Mouse (Mus musculus) heart, embryonic 16.5 days (tissue): Measurements from ENCODE around the gene Krt24. TPM values are rescaled to one million over a fixed set of nuclear protein-coding genes. Genes with fewer than 3 reads are reported as not detected.

Source experiments
- ATAC-seq: fragments of 200-750 bp; cut with Nextera tagmentation; replicated peaks from 2 replicates; pipeline ENCODE4 v1.8.0; 2017; ENCODE audit warnings: moderate number of reproducible peaks; ENCODE audit not compliant: insufficient read depth, low FRiP score; ENCODE audit errors: extremely low read depth
- H3K27ac ChIP-seq: fragments of 300-500 bp; sonication (generic); 2 replicates; pipeline ENCODE4 v1.5.1; 2014; ENCODE audit warnings: mild to moderate bottlenecking, low read length, control low read depth, moderate library complexity
- H3K27me3 ChIP-seq: fragments of 300-500 bp; sonication (generic); 2 replicates; pipeline ENCODE4 v1.6.1; 2014; ENCODE audit warnings: low read length, mixed read lengths; ENCODE audit not compliant: control insufficient read depth, insufficient read depth
- H3K36me3 ChIP-seq: fragments of 300-500 bp; sonication (generic); 2 replicates; pipeline ENCODE4 v1.6.1; 2014; ENCODE audit not compliant: control insufficient read depth, insufficient read depth
- H3K4me1 ChIP-seq: fragments of 300-500 bp; sonication (generic); 2 replicates; pipeline ENCODE4 v1.6.1; 2014; ENCODE audit warnings: low read length, mixed read lengths; ENCODE audit not compliant: control insufficient read depth, insufficient read depth
- H3K4me2 ChIP-seq: fragments of 300-500 bp; sonication (generic); 2 replicates; pipeline ENCODE4 v1.6.1; 2014; ENCODE audit warnings: low read depth, mild to moderate bottlenecking, control low read depth, low read length
- H3K4me3 ChIP-seq: fragments of 300-500 bp; sonication (generic); 2 replicates; pipeline ENCODE4 v1.5.1; 2014; ENCODE audit warnings: mild to moderate bottlenecking, control low read depth, low read length
- H3K9ac ChIP-seq: fragments of 300-500 bp; sonication (generic); 2 replicates; pipeline ENCODE4 v1.6.1; 2014; ENCODE audit warnings: low read length, control low read depth
- H3K9me3 ChIP-seq: fragments of 300-500 bp; sonication (generic); replicated peaks from 2 replicates; pipeline ENCODE4 v1.6.1; 2016; ENCODE audit warnings: low read length; ENCODE audit not compliant: control insufficient read depth
- WGBS: fragments of 180-500 bp; shearing (Covaris S2); extraction: QIAGEN DNeasy Blood & Tissue Kit; methylation state at CpG from one replicate; pipeline ENCODE4 v1.1.7; 2014; 5-methylcytosine and 5-hydroxymethylcytosine counted together
- polyA plus RNA-seq: library from polyadenylated mRNA; unstranded; fragments of >200 nt; fragmentation: Nextera tagmentation; extraction: Ambion mirVana; gene quantifications from 2 replicates; pipeline ENCODE4 v1.2.1, GENCODE M21; 2015

Krt24 gene
- polyA plus RNA-seq, 1 experiment from 2014 or later: not detected

DNA sequence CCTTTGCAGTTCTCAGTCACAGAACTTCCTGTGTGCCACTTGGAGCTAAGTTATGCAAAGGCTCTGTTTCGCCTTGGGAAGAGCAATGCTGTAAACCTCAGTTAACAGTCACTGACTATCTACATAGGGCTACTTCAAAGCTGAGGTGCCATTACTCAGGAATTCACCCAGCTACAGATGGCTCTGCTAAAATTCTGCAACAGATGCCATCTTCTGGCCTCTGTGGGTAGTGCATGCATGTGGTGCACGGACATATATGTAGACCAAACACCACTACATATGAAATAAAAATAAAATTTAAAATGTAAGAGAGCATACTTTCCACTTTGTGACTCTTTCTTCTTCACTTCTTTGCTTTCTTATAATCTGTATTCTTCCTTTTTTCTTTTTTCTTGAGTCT is 22.5 kb upstream of the Krt24 start:
- no peak overlapping the region for H3K4me3 ChIP-seq
- no peak overlapping the region for H3K27ac ChIP-seq
- no peaks in the 10 kb centered on the region for H3K9me3 ChIP-seq
- no peaks in the 10 kb centered on the region for H3K27me3 ChIP-seq
- no peaks in the 10 kb centered on the region for H3K4me1 ChIP-seq
- 23% methylated on average over 2 of the region's 2 CpGs for WGBS
- no peaks in the 10 kb centered on the region for H3K36me3 ChIP-seq
- no peak overlapping the region for H3K9ac ChIP-seq
- ATAC-seq: no peak
- no peak overlapping the region for H3K4me2 ChIP-seq

DNA sequence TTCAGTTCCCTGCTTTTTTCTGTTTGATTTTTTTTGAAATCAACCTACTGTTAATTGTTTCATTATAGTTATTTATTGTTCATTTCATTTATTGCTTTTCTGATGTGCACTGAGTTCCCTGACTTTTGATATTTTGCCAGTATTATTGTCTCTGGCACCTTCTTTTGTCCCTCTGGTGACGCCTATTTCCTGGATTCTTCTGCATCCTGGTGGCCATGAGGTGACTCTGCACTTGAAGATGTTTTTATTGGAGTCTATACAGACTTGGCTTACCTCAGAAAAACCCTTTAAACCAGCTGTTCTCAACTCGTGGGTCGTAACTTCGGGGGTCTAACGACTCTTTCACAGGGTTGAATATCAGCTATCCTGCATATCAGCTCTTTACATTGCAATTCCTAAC is 10.0 kb upstream of the Krt24 start:
- Histone ChIP-seq H3K4me3 (no peak overlapping the region), H3K4me2 (no peak overlapping the region), H3K9me3 (no peaks in the 10 kb centered on the region), H3K27ac (no peak overlapping the region), H3K4me1 (no peaks in the 10 kb centered on the region), H3K27me3 (no peaks in the 10 kb centered on the region), H3K9ac (no peak overlapping the region), H3K36me3 (no peaks in the 10 kb centered on the region)
- 48% methylated on average over 5 of the region's 5 CpGs for WGBS
- ATAC-seq: no peak

DNA sequence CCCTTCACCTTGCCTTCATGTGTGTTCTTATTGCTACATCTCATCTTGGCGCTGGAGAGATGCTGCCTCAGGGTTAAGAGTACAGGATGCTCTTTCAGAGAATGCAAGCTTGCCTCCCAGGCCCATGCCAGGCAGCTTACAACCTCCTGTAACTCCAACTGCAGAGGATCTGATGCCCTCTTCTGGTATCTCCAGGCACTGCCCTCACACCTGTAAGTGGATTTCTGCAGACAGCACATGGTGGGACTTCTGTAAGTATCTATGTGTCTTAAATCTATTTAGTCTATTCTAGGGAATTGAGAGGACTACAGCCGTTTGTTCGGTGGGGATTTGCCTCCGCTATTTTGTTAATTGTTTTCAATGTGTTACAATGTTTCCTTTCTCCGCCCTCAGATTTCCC is 7.8 kb upstream of the Krt24 start:
- Histone ChIP-seq H3K4me2 (no peak overlapping the region), H3K27me3 (no peaks in the 10 kb centered on the region), H3K9ac (no peak overlapping the region), H3K27ac (no peak overlapping the region), H3K36me3 (no peaks in the 10 kb centered on the region), H3K4me1 (no peaks in the 10 kb centered on the region), H3K4me3 (no peak overlapping the region), H3K9me3 (no peaks in the 10 kb centered on the region)
- no peak for ATAC-seq
- WGBS: 50% methylated on average over 5 of the region's 5 CpGs

DNA sequence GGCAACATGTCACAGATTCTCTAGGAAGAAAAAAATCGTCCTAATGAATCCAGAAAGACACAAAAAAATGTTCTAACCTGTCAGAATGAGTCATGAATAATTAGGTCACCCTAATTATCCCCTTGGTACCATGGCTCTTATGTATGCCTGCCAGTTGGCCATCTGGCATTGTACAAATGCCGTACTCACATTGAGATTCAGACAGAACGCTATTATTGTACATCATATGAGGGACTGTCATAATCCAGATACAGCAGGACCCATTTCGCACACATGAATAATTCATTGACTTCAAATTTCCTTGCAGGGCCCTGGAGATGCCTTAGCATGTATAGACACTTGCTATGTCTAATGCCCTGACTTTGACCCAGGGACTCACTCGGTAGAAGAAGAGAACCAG is 1.1 kb downstream of the Krt24 start:
- Histone ChIP-seq H3K4me1 (no peaks in the 10 kb centered on the region), H3K4me2 (no peak overlapping the region), H3K9me3 (no peaks in the 10 kb centered on the region), H3K4me3 (no peak overlapping the region), H3K27ac (no peak overlapping the region), H3K36me3 (no peaks in the 10 kb centered on the region), H3K27me3 (no peaks in the 10 kb centered on the region), H3K9ac (no peak overlapping the region)
- ATAC-seq: no peak
- WGBS: 79% methylated on average over 5 of the region's 5 CpGs

DNA sequence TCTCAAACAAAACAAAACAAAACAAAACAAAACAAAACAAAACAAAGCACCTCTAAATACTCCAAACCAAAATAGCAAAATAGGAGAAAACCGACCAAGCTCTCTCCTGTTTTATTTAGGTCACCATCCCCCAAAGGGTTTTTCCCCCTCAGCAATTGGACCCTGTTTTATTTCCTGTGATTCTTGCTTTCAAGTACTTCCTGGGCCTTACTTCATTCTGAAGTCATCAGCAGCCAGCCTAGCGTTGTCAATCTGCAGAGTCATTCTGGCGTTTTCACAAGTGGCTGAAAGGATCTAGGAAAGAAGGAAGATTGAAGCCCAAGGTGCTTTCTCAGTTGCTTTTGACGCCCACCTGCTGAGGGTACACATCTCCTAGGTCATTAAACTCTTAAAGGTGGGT is 1.7 kb downstream of the Krt24 start:
- H3K27me3 ChIP-seq: no peaks in the 10 kb centered on the region
- no peak overlapping the region for H3K9ac ChIP-seq
- no peaks in the 10 kb centered on the region for H3K36me3 ChIP-seq
- H3K4me1 ChIP-seq: no peaks in the 10 kb centered on the region
- WGBS: 42% methylated on average over 4 of the region's 4 CpGs
- no peak overlapping the region for H3K4me2 ChIP-seq
- H3K9me3 ChIP-seq: no peaks in the 10 kb centered on the region
- ATAC-seq: no peak
- no peak overlapping the region for H3K27ac ChIP-seq
- H3K4me3 ChIP-seq: no peak overlapping the region

DNA sequence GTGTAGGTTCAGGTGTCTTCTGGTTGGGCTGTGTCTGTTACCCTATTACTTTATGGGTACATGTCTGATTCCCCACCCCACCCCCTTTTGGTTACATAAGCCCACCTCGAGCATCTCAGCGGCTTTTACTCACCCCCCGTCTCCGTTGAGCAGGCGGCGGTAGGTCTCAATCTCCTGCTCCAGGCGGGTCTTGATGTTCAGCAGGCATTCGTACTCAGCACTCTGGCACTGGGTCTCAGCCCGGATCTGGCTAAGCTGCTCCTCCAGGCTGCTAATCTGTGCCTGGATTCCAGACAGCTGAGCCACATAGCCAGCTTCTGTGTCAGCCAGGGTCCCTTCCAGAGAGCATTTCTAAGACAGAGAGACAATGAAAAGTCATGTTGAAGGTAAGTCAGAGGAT is 3.9 kb downstream of the Krt24 start:
- ATAC-seq: no peak
- Histone ChIP-seq H3K36me3 (no peaks in the 10 kb centered on the region), H3K27me3 (no peaks in the 10 kb centered on the region), H3K4me3 (no peak overlapping the region), H3K4me2 (no peak overlapping the region), H3K9me3 (no peaks in the 10 kb centered on the region), H3K9ac (no peak overlapping the region), H3K27ac (no peak overlapping the region), H3K4me1 (no peaks in the 10 kb centered on the region)
- WGBS: 36% methylated on average over 9 of the region's 9 CpGs

DNA sequence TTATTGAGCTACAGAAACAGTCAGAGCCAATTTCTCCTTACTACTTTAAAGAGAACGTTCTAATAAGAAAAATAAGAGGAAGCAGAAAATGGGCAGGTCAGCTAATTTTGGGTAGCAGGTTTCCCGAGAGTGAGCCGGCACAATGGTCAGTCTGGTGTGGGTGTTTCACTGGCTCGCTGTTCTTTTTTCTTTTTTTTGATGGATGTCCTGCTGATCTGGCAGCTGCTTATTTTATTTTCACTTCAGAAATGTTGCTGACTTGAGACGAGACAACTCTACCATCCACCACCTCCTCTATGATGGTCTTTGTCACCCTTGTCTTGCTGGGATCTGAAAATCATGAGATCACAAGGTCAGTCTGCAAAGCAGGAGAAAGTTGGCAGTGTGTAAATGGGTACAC is 5.1 kb downstream of the Krt24 start:
- ATAC-seq: no peak
- Histone ChIP-seq H3K4me3 (no peak overlapping the region), H3K36me3 (no peaks in the 10 kb centered on the region), H3K4me2 (no peak overlapping the region), H3K9ac (no peak overlapping the region), H3K27me3 (no peaks in the 10 kb centered on the region), H3K27ac (no peak overlapping the region), H3K9me3 (no peaks in the 10 kb centered on the region), H3K4me1 (no peaks in the 10 kb centered on the region)
- WGBS: 64% methylated on average over 5 of the region's 5 CpGs

DNA sequence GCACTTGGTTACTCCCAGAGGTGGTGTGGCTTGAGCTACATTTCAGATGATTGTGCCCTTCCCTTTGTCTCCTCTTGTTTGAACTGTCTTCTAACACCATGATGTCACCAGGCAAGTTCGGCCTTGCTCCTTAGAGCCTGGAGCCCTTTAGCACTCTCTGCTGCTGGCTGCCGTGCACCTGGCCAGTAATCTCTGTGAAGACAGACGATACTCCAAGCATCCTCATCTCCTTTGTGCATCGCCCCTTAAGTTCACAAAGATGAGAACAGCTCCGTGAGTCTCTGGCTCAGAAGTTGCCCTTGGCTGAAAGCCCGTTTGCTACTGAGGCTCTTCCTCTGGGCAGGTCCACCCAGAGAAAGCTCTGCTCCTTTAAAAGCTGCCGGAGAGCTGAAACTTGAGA is 8.3 kb downstream of the Krt24 start:
- no peak overlapping the region for H3K27ac ChIP-seq
- no peaks in the 10 kb centered on the region for H3K9me3 ChIP-seq
- no peak for ATAC-seq
- H3K4me3 ChIP-seq: no peak overlapping the region
- no peak overlapping the region for H3K9ac ChIP-seq
- no peaks in the 10 kb centered on the region for H3K36me3 ChIP-seq
- no peak overlapping the region for H3K4me2 ChIP-seq
- no peaks in the 10 kb centered on the region for H3K27me3 ChIP-seq
- 49% methylated on average over 7 of the region's 7 CpGs for WGBS
- no peaks in the 10 kb centered on the region for H3K4me1 ChIP-seq

DNA sequence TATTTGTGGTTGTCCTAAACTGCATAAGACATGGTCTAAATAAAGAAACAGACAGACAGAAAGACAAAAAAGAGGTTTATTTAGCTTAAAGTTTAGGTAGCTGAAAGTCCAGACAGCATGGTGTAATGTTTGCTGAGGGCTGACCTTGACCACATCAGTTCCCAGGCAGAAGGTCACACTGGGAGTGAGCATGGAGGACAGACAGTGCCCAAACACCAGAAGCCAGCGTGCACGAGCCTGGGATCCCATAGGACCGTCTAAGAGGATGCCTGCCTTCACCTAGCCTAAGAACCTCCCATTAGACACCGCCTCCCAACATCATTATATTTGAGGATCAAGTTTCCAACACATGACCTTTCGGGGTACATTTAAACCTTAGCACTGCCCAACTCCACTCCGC is 9.4 kb downstream of the Krt24 start:
- ATAC-seq: no peak
- Histone ChIP-seq H3K9me3 (no peaks in the 10 kb centered on the region), H3K36me3 (no peaks in the 10 kb centered on the region), H3K4me1 (no peaks in the 10 kb centered on the region), H3K27me3 (no peaks in the 10 kb centered on the region), H3K27ac (no peak overlapping the region), H3K4me2 (no peak overlapping the region), H3K9ac (no peak overlapping the region), H3K4me3 (no peak overlapping the region)
- WGBS: 57% methylated on average over 6 of the region's 6 CpGs

DNA sequence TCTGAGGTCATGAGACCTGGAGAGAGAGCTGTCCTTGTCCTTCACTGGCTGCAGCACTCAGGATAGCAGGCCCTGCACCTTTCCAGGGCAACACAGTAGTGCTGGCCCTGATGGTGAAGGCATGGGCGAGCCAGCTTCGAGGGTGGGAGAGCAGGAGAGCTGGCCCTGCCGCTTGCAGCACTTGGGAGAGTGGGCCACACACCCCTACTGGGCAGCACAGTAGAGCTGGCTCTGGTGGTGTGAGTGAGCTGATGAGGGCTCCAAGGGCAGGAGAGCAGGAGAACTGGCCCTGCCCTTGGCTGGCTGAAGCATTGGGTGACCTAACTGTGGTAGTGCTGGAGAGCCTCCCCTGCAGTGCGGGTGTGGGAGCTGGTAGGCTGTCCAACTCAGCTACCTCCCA is 12.3 kb downstream of the Krt24 start:
- Histone ChIP-seq H3K9me3 (no peaks in the 10 kb centered on the region), H3K36me3 (no peaks in the 10 kb centered on the region), H3K4me1 (no peaks in the 10 kb centered on the region), H3K9ac (no peak overlapping the region), H3K4me2 (no peak overlapping the region), H3K27ac (no peak overlapping the region), H3K27me3 (no peaks in the 10 kb centered on the region), H3K4me3 (no peak overlapping the region)
- WGBS: 83% methylated on average over 4 of the region's 4 CpGs
- ATAC-seq: no peak
